Mouse (Mus musculus) adrenal gland, adult 2 months (tissue): Measurements from ENCODE around the gene Sphk2. TPM values are rescaled to one million over a fixed set of nuclear protein-coding genes. Genes with fewer than 3 reads are reported as not detected.
A peak's percentile ranks its signal among the peaks of the same experiment; 100 is the strongest.
"Not testable (repeated sequence)": the region's sequence is repeated elsewhere in the genome, so short reads cannot be mapped to it uniquely, and the experiment has no call there.

Experiments used
- DNase-seq: peaks from one replicate; pipeline ENCODE4 v3.0.0; 2021
- polyA plus RNA-seq: library from polyadenylated mRNA; depleted of rRNA; stranded (reverse); fragments of >200 nt; gene quantifications from 2 replicates; pipeline ENCODE4 v1.2.3, GENCODE M21; 2012
- total RNA-seq, 2 experiments: library from RNA; stranded (reverse); gene quantifications; 2 replicates each; pipeline ENCODE4 v1.2.3; 2021

Gene Sphk2
- total and polyA plus RNA-seq, 3 experiments, result 38.9 to 90.9 (median 39.5) TPM

DNA sequence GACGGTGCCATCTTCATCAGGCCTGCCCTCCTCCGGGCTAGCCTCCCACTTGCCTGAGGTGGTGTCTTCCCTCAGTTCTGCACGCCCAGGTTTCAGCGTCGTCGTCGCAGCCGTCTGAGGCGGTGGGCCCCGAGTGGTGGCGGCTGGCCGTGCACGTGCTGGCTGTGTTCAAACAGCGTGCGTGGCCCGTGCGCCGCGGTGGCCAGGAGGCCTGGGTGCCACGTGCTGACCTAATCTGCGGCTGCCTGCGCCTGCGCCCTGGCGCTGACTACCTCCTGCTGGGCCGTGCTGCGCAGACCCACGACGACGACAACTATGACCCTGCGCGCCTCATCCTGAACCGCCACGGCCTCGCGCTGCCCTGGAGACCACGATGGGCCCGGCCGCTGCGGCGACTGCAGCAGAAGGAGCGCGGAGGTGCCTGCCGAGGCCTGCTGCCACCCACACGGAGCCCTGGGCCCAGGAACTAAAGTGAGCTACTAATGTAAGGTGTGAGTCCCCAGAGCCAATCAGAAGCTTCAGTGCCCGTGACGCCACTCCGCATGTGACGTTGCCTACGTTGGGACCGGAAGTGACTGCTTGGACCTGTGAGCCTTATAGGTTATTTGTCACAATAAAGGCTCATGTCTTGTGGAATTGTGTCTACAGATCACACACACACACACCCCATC is 23.7 kb downstream of the Sphk2 start, which contains the start of gene Sec1:
TSS of gene Sec1 (minus strand) at position 482 of the 671 bp plus-strand sequence.
- no peak for DNase-seq

- DNase-seq, result no peak
Measured at GRCm38 (mm10) chr7:45692364-45692763, 25.4 kb downstream of the Sphk2 start.

- DNase-seq, result peak; percentile 40
Measured at GRCm38 (mm10) chr7:45689800-45690199, 28.0 kb downstream of the Sphk2 start.

- no peak for DNase-seq
Measured at GRCm38 (mm10) chr7:45689099-45689498, 28.7 kb downstream of the Sphk2 start.

DNA sequence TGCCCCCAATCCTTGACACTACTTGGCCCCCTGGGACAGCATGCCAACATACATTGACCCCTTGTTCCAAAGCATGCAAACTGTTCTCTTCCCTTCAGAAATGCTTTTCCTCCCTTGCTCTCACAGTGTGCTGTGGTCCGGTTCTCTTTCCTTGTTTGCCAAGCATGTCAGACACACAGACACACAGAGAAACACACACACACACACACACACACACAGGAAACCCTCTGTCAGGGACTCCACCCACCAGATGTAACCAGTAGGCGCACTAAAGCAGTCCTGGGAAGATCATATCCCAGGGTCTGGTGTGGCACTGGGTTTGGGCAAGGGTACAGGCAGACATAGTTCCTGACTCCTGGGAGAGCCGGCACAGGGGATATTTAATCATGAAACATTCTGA is 31.0 kb downstream of the Sphk2 start:
- DNase-seq, result no peak

GRCm38 (mm10) chr7:45685811-45686210 is 32.0 kb downstream of the Sphk2 start:
- no peak for DNase-seq

DNA sequence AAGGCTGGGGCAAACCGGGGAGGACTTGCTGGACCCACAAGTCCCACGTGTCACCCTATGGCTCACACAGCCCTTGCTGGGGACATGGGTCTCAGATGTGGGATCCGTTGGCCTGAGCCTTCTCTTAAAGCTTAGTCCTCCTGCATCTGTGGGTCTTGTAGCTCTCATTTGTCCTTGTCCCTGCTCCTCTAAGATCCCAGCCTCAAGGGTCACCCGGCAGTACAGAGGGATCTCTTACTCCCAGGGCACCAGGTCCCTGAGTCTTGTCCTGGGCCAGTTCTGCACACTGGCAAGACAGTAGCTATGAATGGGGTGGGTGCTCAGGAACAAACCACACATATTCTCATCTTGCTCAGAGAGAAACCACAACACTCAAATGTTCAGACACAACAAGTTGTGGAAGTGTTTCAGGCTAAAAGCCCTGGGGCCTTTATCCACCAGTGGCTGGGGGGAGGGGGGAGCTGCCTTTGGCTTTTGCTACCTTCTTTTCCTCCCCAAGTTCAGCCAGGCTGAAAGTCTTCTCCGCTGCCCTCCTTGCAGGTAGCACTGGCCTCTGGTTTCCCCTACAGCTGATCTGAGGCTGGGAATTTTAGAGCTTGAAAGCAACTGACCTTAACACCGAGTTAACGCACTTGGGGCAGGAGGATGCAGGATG is 34.3 kb downstream of the Sphk2 start, which contains the start of gene Ntn5:
TSS of gene Ntn5 (plus strand) at position 627 of the 655 bp plus-strand sequence.
- DNase-seq, result no peak

DNA sequence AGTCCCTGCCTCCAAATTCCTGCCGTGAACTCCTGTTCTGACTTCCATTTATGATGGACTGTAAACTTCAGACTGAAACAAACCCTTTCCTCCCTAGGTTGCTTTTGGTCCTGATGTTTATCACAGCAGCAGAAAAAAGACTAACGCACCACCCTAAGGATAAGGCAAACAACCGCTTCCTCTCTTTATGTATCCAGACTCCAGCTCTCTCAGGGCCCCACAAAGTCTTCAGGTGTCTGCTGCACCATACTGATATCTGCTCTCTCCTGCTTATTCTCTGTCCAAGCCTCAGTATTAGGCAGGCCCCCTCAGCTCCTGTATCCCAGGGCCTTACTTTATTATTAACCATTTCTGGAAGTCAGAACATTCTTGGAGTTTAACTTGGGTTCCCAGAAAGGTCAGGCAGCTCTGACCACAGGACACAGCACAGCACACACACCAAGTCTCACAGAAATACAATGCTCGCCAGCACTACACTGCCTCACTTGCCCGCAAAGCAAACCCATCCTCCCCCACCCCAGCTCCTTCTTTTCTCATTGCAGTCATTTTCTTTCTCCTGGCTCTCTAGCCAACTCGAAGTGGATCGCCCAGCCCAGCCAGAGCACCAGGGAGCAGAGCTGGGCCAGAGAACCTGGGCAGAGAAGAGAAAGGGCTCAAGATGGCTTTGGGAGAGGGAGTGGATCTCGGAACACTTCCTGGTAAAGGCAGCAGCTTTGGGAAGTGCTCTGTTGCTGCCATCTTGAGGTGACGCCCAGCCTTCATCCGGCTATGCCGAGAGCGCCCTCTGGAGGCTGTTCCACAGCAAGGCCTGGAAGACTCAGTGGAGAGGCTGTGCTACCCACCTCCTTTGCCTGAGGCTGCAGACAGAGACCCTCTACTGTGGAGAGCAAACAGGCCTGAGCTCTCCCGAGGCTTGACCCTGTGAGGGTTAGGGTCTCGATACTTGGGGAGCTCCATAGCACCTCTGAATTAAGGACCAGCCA is 35.4 kb downstream of the Sphk2 start:
- peak; percentile 87 for DNase-seq

- no peak for DNase-seq
Measured at GRCm38 (mm10) chr7:45681046-45681736, 36.6 kb downstream of the Sphk2 start.

GRCm38 (mm10) chr7:45679966-45680621 is 37.7 kb downstream of the Sphk2 start:
- peak; percentile 81 for DNase-seq

DNA sequence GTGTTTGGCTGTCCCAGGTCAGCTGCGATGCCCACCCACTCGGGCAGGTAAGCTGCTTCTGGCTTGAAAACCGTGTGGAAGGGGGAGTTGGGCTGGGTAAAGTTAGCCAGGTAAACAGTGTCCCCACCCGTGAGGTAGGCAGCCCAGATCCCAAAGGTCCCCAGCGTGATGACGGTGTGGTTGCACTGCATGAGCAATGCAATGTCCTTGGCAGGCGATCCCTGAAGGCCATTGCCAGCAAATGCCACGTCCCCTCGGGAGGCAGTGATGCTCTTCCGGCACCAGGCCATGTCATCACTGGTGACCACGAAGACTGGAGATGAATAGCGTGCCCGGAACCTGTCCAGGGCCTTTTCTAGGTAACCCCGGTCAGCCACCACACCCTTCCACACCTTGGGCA is 39.3 kb downstream of the Sphk2 start:
- DNase-seq, result peak; percentile 85

DNA sequence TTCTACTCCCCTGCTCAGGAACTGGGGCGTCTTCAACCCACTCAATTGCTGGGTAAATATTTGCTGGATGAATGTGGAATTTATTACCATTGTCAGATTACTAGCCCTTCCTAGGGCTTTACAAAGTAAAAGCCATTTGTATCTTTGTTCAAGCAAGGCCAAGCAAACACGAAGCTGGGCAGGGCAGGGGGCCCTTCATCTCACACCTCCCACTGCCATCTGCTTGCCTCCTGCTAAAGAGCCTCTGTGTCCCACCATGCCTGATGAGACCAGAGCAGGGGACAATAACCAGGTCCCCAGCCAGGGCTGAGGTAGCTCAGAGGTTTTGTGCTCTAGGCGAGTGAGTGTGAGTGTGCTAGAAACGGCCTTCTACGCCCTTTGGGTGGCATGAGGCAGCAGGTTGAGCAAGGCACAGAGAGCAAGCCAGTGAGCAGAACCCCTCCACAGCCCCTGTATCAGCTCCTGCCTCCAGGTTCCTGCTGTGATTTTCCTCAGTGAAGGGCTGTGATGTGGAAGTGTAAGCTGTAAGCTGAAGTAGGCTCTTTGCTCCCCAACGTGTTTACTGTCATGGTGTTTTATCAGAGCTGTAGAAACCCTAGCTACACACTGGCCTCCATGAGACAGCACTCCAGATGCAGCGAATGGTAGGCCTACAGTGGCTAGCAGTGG is 40.0 kb downstream of the Sphk2 start:
- DNase-seq, result no peak

- no peak for DNase-seq
Measured at GRCm38 (mm10) chr7:45668921-45669320, 48.9 kb downstream of the Sphk2 start.

DNA sequence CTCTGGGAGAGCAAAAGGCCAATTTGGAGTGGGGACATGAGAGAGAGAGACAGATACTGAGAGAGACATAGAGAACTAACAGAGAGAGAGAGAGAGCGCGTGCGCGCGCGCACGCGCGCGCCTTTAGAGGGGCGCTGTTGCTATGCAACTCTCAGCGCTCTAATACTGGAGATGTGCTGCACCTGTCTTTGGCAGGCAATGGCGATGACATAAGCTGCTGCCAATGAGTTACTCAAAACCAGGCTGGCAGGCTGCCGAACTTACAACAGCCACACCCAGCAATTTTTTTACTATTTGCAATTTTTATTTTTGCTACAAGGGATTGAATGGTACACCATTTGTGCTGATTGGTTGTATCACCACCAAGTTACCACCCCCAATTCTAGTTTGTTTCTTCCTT is 50.0 kb downstream of the Sphk2 start:
- DNase-seq, result no peak

DNA sequence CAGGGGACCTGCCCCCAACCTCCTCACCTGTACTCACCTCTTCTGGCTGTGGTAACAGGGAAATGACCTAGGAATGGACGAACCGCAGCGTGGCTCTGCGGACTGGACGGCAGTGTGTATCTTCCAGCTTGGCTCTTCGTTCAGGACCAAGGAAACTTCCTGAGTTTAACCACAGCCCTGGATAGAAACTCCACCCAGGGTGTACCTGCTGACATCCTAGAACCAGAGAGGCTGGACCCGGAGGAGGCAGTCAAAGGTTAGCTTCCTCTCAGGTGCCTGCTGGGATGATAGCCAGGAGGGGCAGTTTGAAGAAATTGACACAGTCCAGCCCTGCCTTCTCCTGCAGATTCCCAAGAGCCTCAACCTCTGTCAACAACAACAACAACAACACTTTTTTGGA is 51.6 kb downstream of the Sphk2 start, which contains the start of gene Fut2:
TSS of gene Fut2 (minus strand) at position 234 of the 400 bp plus-strand sequence.
- DNase-seq, result no peak

DNA sequence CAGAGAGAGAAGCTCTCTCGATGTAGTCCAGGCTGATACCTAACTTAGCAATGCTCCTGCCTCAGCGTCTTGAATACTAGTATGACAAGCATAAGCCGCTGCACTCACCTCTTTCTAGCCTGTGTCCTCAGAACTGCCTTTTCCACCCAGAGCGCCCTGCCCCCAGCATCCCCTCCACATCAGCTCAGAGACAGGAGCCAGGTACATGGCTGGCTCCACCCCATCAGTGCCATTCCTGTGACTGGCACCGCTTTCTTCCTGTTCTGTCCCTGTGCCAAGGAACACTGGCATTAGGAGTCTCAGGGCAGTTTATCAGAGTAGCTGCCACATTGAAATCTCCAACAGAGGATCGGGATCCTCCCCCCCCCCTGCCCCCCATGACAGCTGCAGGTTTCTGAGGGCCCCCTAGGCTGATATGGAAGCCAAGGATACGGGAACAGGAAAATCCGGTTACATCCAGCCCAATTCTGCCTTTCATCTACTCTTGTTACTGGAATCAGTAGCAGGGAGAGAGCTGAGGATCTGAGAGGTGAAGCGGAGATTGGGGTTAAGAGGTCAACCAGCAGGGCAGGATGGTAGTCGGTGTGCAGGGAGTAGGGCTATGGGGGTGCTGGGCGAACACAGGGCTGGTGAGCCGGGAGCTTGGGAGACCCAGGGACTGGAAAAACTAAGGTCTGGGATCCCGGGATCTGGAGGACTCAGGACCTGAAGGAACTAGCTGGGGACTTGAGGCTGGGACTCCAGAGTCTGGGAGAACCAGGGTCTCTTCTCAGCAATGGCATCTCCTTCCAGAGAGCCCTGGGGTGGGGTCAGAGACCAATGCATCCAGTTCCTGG is 52.3 kb downstream of the Sphk2 start:
- no peak for DNase-seq

DNA sequence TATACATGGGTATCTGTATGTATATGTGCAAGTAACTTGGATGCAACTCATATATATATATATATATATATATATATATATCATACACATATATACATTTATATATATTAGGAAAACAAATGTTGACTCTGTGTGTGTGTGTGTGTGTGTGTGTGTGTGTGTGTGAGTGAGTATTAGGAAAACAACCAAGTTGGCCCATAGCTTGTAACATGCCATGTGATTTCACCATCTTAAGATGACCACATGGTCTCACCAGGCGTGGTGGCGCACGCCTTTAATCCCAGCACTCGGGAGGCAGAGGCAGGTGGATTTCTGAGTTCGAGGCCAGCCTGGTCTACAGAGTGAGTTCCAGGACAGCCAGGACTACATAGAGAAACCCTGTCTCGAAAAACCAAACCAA is 56.1 kb downstream of the Sphk2 start:
- DNase-seq, result not testable (repeated sequence)

GRCm38 (mm10) chr7:45660746-45661478 is 56.9 kb downstream of the Sphk2 start:
- no peak for DNase-seq
